Mouse (Mus musculus) cerebellum, adult 9-10 months (tissue): ENCODE results near the gene Washc1.
"Not testable (repeated sequence)": the region's sequence is repeated elsewhere in the genome, so short reads cannot be mapped to it uniquely, and the experiment has no call there.

Experiments
- DNase-seq: peaks from one replicate; pipeline ENCODE4 v3.0.0; 2022

Washc1 gene

GRCm38 (mm10) chr17:66111402-66111959 is at the start of gene Washc1:
Washc1 (plus strand) TSS chr17:66111545.
- peak; percentile 83 for DNase-seq

- DNase-seq = no peak
Observed at GRCm38 (mm10) chr17:66065115-66065514, 46.2 kb upstream of the Washc1 start.

GRCm38 (mm10) chr17:66069036-66069435 is 42.3 kb upstream of the Washc1 start:
- DNase-seq = not testable (repeated sequence)

DNA sequence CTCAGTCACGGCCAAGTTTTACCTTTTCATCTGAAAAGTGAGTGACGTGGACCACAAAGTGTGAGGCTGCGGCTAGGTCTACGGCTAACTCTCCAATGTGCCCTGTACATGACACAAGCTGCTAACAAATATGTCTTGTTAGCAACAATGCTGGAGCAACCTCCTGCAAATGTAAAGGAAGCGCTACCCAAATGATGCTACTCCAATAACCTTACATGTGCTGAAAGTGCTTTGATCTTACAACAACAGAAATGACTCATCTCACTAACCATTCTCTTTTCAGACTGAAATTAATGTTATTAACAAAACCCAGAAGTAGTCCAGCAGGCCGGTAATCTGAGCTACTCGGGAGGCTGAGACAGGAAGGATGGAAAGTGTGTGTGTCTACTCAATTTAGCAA is 37.4 kb upstream of the Washc1 start:
- no peak for DNase-seq

DNA sequence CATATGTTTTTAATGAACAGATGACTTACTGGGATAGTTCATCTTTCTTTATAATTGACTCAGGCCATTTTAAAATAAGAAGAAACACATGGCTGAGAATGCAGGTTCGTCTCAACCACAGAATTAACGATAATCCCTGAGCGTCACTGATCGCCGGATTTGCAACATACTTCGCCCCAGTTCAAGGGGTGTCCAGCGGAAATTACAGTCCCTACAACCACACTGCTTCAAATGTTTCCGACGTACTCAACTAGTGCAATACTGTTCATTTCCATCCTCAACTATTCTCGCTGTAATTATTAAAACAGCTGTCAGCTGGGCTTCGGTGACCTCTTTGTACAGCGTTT is 35.5 kb upstream of the Washc1 start:
- DNase-seq = no peak

- peak; percentile 55 for DNase-seq
Observed at GRCm38 (mm10) chr17:66076174-66076927, 35.0 kb upstream of the Washc1 start.

GRCm38 (mm10) chr17:66076934-66077333 is 34.4 kb upstream of the Washc1 start, which contains the start of gene Ankrd12:
Ankrd12 (minus strand) TSS chr17:66077089.
- DNase-seq = peak; percentile 95

- DNase-seq = no peak
Observed at GRCm38 (mm10) chr17:66077437-66077850, 33.9 kb upstream of the Washc1 start.

GRCm38 (mm10) chr17:66084486-66084885 is 26.9 kb upstream of the Washc1 start:
- DNase-seq = no peak

DNA sequence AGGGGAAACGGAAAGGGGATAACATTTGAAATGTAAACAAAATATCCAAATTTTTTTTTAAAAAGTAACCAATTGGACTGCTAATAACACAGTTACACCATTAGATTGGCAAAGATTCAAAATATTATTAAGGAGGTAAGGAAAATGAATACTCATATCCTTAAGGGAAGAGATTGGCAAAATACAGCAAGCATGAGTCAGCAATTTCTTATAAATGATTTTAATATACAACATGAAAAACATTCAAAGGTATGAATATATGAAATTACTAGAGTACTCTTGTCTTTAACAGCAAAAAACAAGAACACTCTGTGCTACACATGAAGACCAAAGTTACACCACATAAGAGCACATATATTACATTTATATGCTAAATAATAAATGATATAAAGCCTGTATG is 26.3 kb upstream of the Washc1 start:
- no peak for DNase-seq

DNA sequence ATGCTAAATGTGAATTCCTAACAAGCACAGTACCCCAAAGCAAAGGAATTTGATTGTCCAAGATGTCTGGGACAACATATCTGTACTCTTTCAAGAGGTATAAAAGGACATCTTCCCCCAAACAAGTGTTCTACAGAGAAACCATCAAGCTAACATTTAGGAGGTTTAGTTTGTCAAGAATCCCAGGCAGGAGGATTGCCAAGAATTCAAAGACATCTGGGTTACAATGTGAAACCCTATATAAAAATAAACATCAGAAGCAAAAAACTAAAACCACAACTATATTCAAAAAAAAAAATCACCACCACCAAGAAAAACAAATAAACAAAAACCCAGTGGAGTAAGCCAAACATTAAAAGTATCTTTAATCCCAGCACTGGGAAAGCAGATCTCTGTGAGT is 21.1 kb upstream of the Washc1 start:
- DNase-seq = no peak

GRCm38 (mm10) chr17:66091392-66091791 is 20.0 kb upstream of the Washc1 start:
- no peak for DNase-seq

DNA sequence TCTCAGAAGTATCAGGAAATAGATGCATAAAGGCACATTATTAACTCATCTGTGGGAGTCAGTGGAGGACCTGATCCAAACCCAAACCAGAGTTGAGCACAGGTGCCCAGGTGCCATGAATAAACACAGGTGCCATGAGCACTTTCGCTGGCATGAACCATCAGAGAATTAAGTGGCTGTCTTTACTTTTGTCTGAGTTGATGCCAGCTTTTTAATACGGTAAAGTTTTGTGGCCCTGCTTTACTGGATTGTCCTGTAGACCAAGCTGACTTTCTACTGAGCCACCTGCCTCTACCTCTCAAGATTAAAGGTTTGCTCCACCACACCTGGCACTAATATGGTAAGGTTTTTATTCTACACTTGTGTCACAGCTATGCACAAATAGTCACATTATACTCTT is 19.3 kb upstream of the Washc1 start:
- no peak for DNase-seq

- DNase-seq = no peak
Observed at GRCm38 (mm10) chr17:66092664-66093063, 18.7 kb upstream of the Washc1 start.

- DNase-seq = peak; percentile 58
Observed at GRCm38 (mm10) chr17:66100566-66101379, 10.6 kb upstream of the Washc1 start.

DNA sequence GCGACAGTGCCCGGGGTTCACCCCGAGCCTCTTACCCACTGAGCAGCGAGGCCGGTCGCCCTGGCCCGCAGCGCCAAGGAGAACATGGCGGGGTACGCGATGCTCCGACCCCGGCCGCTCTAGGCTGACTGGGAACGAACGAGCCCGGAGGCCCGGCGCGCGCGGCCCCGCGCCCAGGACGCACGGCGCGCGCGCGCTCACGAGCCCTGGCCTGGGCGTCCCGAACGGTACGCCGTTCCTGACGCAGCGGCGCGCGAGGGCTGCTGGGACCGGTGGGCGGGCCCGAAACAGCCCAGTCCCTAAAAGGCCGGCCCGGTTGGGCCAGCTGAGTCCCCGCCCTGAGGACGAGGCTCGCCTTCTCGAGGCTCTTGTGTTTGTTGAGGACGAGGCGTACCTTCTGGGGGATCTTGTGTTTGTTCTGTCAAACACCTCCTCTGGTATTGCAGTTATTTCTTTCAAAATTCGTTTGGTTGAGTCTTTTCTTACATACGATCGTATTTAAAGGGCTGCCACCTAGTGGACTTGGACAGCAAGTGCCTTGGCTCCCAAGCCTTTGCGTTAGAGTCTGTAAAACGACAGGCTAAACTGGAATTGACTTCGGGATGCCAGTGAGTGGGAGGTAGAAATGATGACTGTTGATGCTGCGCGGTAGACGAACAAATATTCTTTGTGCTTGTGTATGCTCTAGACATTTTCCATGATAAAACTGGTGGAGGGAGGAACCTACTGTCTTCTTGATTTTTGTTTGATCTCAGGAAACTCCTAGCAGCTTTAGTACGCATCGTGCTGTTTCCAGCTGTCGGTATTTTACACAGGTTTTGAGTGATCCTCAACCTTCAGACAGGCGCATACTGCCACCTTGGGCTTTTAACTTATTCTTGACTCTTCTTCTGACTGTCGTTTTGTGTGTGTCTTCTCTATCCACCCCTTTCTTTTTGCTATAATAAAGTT is 9.7 kb upstream of the Washc1 start, which contains the start of gene Ndufv2:
Ndufv2 (minus strand) TSS at position 180 of the 951 bp plus-strand sequence.
- DNase-seq = peak; percentile 91

GRCm38 (mm10) chr17:66104076-66104475 is 7.3 kb upstream of the Washc1 start:
- DNase-seq = no peak

DNA sequence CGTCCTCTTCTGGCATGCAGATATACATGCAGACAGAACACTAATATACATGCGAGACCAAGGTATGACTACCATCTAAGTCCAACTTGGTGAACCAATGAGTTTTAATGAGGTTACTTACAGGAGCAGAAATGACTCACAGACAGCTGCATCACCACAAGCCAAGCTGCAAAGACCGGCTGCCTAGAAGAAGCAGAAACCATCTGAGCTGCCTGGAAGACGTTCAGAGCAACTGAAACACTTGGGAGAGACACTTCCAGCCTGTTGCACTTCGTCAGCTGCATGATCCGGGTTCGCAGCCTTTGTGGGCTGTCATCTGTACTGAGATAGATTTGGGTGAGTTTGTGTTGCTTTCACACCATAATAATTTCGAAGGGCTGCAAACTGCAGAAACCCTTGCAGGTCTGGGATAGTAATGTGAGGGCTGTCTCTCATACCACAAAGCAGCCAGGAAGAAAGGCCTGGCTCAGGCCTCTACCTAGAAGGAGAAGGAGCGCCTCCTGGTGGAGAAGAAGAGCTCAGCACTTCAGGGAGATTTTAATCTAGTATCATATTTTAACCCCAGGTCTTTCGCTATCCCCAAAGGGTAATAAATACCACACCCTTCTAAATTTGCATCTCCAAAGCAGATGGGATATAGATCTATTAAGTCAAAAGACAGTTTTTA is 4.6 kb upstream of the Washc1 start:
- DNase-seq = peak; percentile 75

- no peak for DNase-seq
Observed at GRCm38 (mm10) chr17:66107466-66107865, 3.9 kb upstream of the Washc1 start.

GRCm38 (mm10) chr17:66108198-66108597 is 3.1 kb upstream of the Washc1 start:
- no peak for DNase-seq

DNA sequence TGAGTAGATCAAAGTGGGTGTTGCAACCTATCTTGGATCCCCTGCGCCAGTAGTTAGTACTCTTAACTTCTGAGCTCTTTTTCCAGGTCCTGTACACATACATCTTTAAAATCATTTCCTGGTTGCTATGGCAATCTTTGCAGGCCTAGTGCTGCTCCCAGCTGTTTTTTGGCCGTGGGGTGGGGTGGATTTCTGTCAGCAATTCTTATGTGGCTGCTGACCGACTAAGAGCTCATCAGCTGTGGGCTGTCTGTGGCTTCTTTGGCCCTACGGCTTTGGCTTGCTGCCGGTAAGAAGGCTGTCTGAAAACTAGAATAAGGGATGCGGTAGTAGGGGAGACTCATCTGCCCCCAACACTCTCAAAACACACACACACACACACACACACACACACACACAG is 599 bp upstream of the Washc1 start:
- no peak for DNase-seq

DNA sequence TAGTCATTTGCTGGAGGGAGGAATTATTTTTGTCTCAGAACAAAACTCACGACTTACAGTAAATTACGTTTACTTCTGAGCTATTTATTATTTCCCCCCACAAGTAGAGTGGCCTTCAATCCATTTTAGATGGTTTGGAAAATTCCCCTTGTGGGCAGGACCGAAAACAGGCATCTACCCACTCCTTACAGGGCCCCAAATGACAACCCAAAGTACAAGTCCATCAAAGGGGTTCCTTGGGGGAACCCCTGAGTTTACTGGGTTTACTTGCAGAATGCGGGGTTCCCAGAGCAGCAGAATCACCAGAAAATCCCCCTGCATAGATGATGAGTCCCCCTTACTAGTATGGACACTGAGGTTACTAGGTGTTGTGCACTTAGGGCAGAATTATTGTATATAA is 821 bp downstream of the Washc1 start:
- DNase-seq = no peak
